ENCODE assay signal across 8 mouse cellular contexts in genomic region chr19:57612179-57612472, GRCm38 (mm10). TPM values are rescaled to one million over a fixed set of nuclear protein-coding genes. Genes with fewer than 3 reads are reported as not detected.
A peak's percentile ranks its signal among the peaks of the same experiment; 100 is the strongest.
DNase-seq lines count a peak whose midpoint lies in the region; ATAC-seq and TF ChIP-seq lines count a peak whose summit lies in the region.

No protein-coding gene starts in this region.

- no peak overlapping the region for H3K27ac ChIP-seq in lung, postnatal 0 days (ENCODE audit: low read length)
- no peak overlapping the region for H3K27ac ChIP-seq in forebrain, embryonic 11.5 days (ENCODE audit: low read depth, low read length)
- H3K27ac ChIP-seq in limb, embryonic 10.5 days, result 0 out of 2 replicates have a peak overlapping the region, but pooled peaks have one; percentile 99
- H3K27ac ChIP-seq in small intestine, adult 2 months (ENCODE audit: insufficient read depth, low read depth, low read length), result peak overlapping the region; percentile 17

- TF ChIP-seq EP300 in lung, postnatal 0 days (IDR thresholded peaks at IDR 0.05), result no peak

- ATAC-seq in lung, postnatal 0 days, result no peak
- ATAC-seq in forebrain, embryonic 11.5 days (replicated peaks; ENCODE audit: low FRiP score), result no peak
- ATAC-seq in megakaryocyte-erythroid progenitor cell, adult 5-6 weeks (replicated peaks; ENCODE audit: low FRiP score, low TSS enrichment, poor library complexity, severe bottlenecking), result no peak

- TF ChIP-seq CTCF in lung, postnatal 0 days (IDR thresholded peaks at IDR 0.05), result no peak
- no peak for TF ChIP-seq CTCF in small intestine, adult 2 months (IDR thresholded peaks at IDR 0.05; ENCODE audit: extremely low read depth, insufficient read length, insufficient replicate concordance, low read depth, low read length)

- no peaks in the 10 kb centered on the region for H3K9me3 ChIP-seq in lung, postnatal 0 days (ENCODE audit: low read length)
- no peaks in the 10 kb centered on the region for H3K9me3 ChIP-seq in forebrain, embryonic 11.5 days (ENCODE audit: control insufficient read depth, low read length)
- no peaks in the 10 kb centered on the region for H3K9me3 ChIP-seq in limb, embryonic 10.5 days (replicated peaks)

- 6% methylated on average over 2 of the region's 2 CpGs for WGBS in lung, postnatal 0 days
- WGBS in forebrain, embryonic 11.5 days, result 22% methylated on average over 2 of the region's 2 CpGs
- 17% methylated on average over 2 of the region's 2 CpGs for WGBS in limb, embryonic 10.5 days
- 7% methylated on average over 2 of the region's 2 CpGs for WGBS in small intestine, adult 2 months

- H3K27me3 ChIP-seq in lung, postnatal 0 days (replicated peaks; ENCODE audit: insufficient read depth, low read length), result no peaks in the 10 kb centered on the region
- H3K27me3 ChIP-seq in forebrain, embryonic 11.5 days (ENCODE audit: control insufficient read depth, insufficient read depth, low read length), result no peaks in the 10 kb centered on the region
- no peaks in the 10 kb centered on the region for H3K27me3 ChIP-seq in limb, embryonic 10.5 days (ENCODE audit: low read depth, poor library complexity, severe bottlenecking)
- H3K27me3 ChIP-seq in small intestine, adult 2 months (ENCODE audit: control insufficient read depth, insufficient read depth, low read length), result no peaks in the 10 kb centered on the region

- H3K4me1 ChIP-seq in lung, postnatal 0 days (ENCODE audit: insufficient read depth, low read depth, low read length), result 0 out of 2 replicates have a peak, but pooled peaks cover 3% of the 10 kb centered on the region
- H3K4me1 ChIP-seq in forebrain, embryonic 11.5 days (replicated peaks; ENCODE audit: control insufficient read depth, insufficient read depth, low read length), result peaks cover 9% of the 10 kb centered on the region; the same call in 1 of the 2 replicates
- peaks cover 42% of the 10 kb centered on the region for H3K4me1 ChIP-seq in limb, embryonic 10.5 days
- H3K4me1 ChIP-seq in small intestine, adult 2 months (ENCODE audit: control insufficient read depth, insufficient read depth, insufficient read length, low read length), result peaks cover 4% of the 10 kb centered on the region; the same call in 1 of the 2 replicates

- H3K4me2 ChIP-seq in lung, postnatal 0 days (replicated peaks; ENCODE audit: low read depth, low read length), result peak overlapping the region; percentile 99
- peak overlapping the region; percentile 100 for H3K4me2 ChIP-seq in forebrain, embryonic 11.5 days (ENCODE audit: low read depth, low read length, severe bottlenecking)

- peak overlapping the region; percentile 95 for H3K4me3 ChIP-seq in lung, postnatal 0 days (ENCODE audit: low read depth, low read length)
- H3K4me3 ChIP-seq in forebrain, embryonic 11.5 days (ENCODE audit: low read depth, low read length), result peak overlapping the region; percentile 92
- peak overlapping the region; percentile 98 for H3K4me3 ChIP-seq in limb, embryonic 10.5 days
- peak overlapping the region; percentile 40; the same call in 1 of the 2 replicates for H3K4me3 ChIP-seq in small intestine, adult 2 months (ENCODE audit: low read depth, low read length)

- no peaks in the 10 kb centered on the region for H3K36me3 ChIP-seq in lung, postnatal 0 days (ENCODE audit: insufficient read depth, low read length)
- H3K36me3 ChIP-seq in forebrain, embryonic 11.5 days (ENCODE audit: control insufficient read depth, insufficient read depth, low read length), result no peaks in the 10 kb centered on the region
- no peaks in the 10 kb centered on the region for H3K36me3 ChIP-seq in limb, embryonic 10.5 days
- no peaks in the 10 kb centered on the region for H3K36me3 ChIP-seq in small intestine, adult 2 months (ENCODE audit: control insufficient read depth, insufficient read depth, low read length)

- DNase-seq in lung, postnatal 0 days (ENCODE audit: low spot score), result peak; percentile 24
- no peak for DNase-seq in lung, postnatal 10 days
- DNase-seq in forebrain, embryonic 11.5 days (ENCODE audit: low spot score), result no peak
- DNase-seq in limb, embryonic 10.5 days (ENCODE audit: low spot score), result no peak
- DNase-seq in cerebellum, adult 18-20 months, result no peak
- DNase-seq in T-cell, adult 2 months (ENCODE audit: low spot score), result no peak

- peak overlapping the region; percentile 92; the same call in 1 of the 2 replicates for H3K9ac ChIP-seq in lung, postnatal 0 days (replicated peaks; ENCODE audit: low read depth)
- H3K9ac ChIP-seq in forebrain, embryonic 11.5 days (ENCODE audit: low read length), result peak overlapping the region; percentile 95

- TF ChIP-seq POLR2A in small intestine, adult 2 months (IDR thresholded peaks at IDR 0.05; ENCODE audit: low read depth, low read length), result no peak

RNA-seq across cellular contexts. Expression of gene Atrnl1, which starts 1.3 kb away (rescaled TPM):
- polyA plus RNA-seq in lung, postnatal 0 days (2015; fragmentation: Nextera tagmentation; extraction: Ambion mirVana), result 4.5 and 5.2 TPM in 2 replicates
- 5.0 and 5.3 TPM in 2 replicates for polyA plus RNA-seq in forebrain, embryonic 11.5 days (2014; fragmentation: Nextera tagmentation; extraction: Ambion mirVana)
- 3.2 and 5.1 TPM in 2 replicates for polyA plus RNA-seq in limb, embryonic 10.5 days (2016; fragmentation: Nextera tagmentation; extraction: Ambion mirVana)
- polyA plus RNA-seq in small intestine, adult 2 months (2012; rRNA removed), result 3.8 and 9.0 TPM in 2 replicates
- 1.7 and 3.5 TPM in 2 replicates for total RNA-seq in megakaryocyte-erythroid progenitor cell, adult 5-6 weeks (2014; fragmentation: Nextera tagmentation)
- 1.4 and 2.4 TPM in 2 replicates for total RNA-seq in megakaryocyte-erythroid progenitor cell, adult 5-6 weeks (2017)

Comparison
In these comparisons a context has a peak if more than half of its experiments do, and no peak if none do; other contexts are left out.
1. H3K27ac ChIP-seq: peak in limb, embryonic 10.5 days (single experiment) and small intestine, adult 2 months (single experiment); none in lung, postnatal 0 days (single experiment) and forebrain, embryonic 11.5 days (single experiment).
2. H3K4me3 ChIP-seq: peak in every context shown above with its lines; median percentile 98 in limb, embryonic 10.5 days; 95 in lung, postnatal 0 days; 92 in forebrain, embryonic 11.5 days; 40 in small intestine, adult 2 months.